Mouse (Mus musculus) stomach, postnatal 0 days (tissue): Measurements from ENCODE around the gene Upk3b. TPM values are rescaled to one million over a fixed set of nuclear protein-coding genes. Genes with fewer than 3 reads are reported as not detected.
A peak's percentile ranks its signal among the peaks of the same experiment; 100 is the strongest.

ENCODE experiments used
- ATAC-seq: fragments of 200-750 bp; cut with Nextera tagmentation; 2 replicates; pipeline ENCODE4 v1.8.0; 2017; ENCODE audit not compliant: low FRiP score, low TSS enrichment
- DNase-seq: peaks from one replicate; pipeline ENCODE4 v3.0.0-alpha.2; 2016; ENCODE audit warnings: low spot score
- H3K27ac ChIP-seq: fragments of 300-500 bp; sonication (generic); replicated peaks from 2 replicates; pipeline ENCODE4 v1.5.1; 2014; ENCODE audit warnings: mild to moderate bottlenecking, control low read depth
- H3K27me3 ChIP-seq: fragments of 300-500 bp; sonication (generic); 2 replicates; pipeline ENCODE4 v1.6.1; 2014; ENCODE audit warnings: low read length; ENCODE audit not compliant: control insufficient read depth, insufficient read depth
- H3K36me3 ChIP-seq: fragments of 300-500 bp; sonication (generic); 2 replicates; pipeline ENCODE4 v1.6.1; 2014; ENCODE audit warnings: low read length, mixed read lengths; ENCODE audit not compliant: control insufficient read depth, insufficient read depth
- H3K4me1 ChIP-seq: fragments of 300-500 bp; sonication (generic); replicated peaks from 2 replicates; pipeline ENCODE4 v1.6.1; 2014; ENCODE audit warnings: antibody characterized with exemption; ENCODE audit not compliant: control insufficient read depth, insufficient read depth
- H3K4me2 ChIP-seq: fragments of 300-500 bp; sonication (generic); replicated peaks from 2 replicates; pipeline ENCODE4 v1.6.1; 2014; ENCODE audit warnings: low read depth, mild to moderate bottlenecking, control low read depth, moderate library complexity
- H3K4me3 ChIP-seq: fragments of 300-500 bp; sonication (generic); 2 replicates; pipeline ENCODE4 v1.5.1; 2014; ENCODE audit warnings: low read depth, low read length, control low read depth
- H3K9ac ChIP-seq: fragments of 300-500 bp; sonication (generic); 2 replicates; pipeline ENCODE4 v1.6.1; 2014; ENCODE audit warnings: mild to moderate bottlenecking, low read length, control low read depth, mixed read lengths
- H3K9me3 ChIP-seq: fragments of 300-500 bp; sonication (generic); 2 replicates; pipeline ENCODE4 v1.6.1; 2016; ENCODE audit warnings: low read length; ENCODE audit not compliant: control insufficient read depth
- CTCF ChIP-seq: IDR thresholded peaks from 2 replicates; pipeline ENCODE4 v1.5.1; 2016; ENCODE audit warnings: antibody characterized with exemption, low read depth, mild to moderate bottlenecking, moderate library complexity
- EP300 ChIP-seq: optimal IDR thresholded peaks from 2 replicates; pipeline ENCODE3; 2016; ENCODE audit warnings: antibody characterized with exemption
- WGBS: fragments of 180-500 bp; shearing (Covaris S2); extraction: QIAGEN DNeasy Blood & Tissue Kit; methylation state at CpG from one replicate; pipeline ENCODE4 v1.1.7; 2014; 5-methylcytosine and 5-hydroxymethylcytosine counted together
- polyA plus RNA-seq: library from polyadenylated mRNA; unstranded; fragments of >200 nt; fragmentation: Nextera tagmentation; extraction: Ambion mirVana; gene quantifications from 2 replicates; pipeline ENCODE4 v1.2.1, GENCODE M21; 2015

Gene Upk3b
- polyA plus RNA-seq, 1 experiment from 2014 or later: 27.7 TPM

DNA sequence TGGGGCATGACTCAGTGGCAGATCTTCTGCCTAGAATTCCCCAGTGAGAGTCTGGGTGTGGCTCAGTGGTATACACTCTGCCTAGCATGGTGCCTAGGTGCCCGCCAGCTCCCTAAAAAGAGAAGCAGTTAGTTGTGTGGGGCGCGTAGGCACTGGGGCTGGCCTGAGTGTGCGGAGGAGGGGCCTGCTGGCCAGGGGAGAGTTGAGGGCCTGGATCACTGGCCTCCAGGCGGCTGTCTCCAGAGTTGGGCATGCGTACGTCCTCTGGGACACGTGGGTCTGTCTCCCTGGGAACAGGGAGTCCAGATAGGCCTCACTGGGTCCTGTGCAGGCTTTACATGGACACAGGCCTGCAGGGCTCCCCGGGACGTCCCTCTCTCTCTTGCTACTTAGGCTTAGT is 23.4 kb upstream of the Upk3b start:
- Histone ChIP-seq H3K4me3 (no peak overlapping the region), H3K27me3 (no peaks in the 10 kb centered on the region), H3K36me3 (peaks cover 2% of the 10 kb centered on the region; the same call in 1 of the 2 replicates), H3K9ac (no peak overlapping the region), H3K4me1 (no peaks in the 10 kb centered on the region; the same call in 1 of the 2 replicates), H3K9me3 (no peaks in the 10 kb centered on the region), H3K4me2 (no peak overlapping the region), H3K27ac (peak overlapping the region; percentile 95)
- ATAC-seq (no peak), DNase-seq (no peak)
- TF ChIP-seq EP300 (no peak), CTCF (no peak)
- 80% methylated on average over 10 of the region's 10 CpGs for WGBS

DNA sequence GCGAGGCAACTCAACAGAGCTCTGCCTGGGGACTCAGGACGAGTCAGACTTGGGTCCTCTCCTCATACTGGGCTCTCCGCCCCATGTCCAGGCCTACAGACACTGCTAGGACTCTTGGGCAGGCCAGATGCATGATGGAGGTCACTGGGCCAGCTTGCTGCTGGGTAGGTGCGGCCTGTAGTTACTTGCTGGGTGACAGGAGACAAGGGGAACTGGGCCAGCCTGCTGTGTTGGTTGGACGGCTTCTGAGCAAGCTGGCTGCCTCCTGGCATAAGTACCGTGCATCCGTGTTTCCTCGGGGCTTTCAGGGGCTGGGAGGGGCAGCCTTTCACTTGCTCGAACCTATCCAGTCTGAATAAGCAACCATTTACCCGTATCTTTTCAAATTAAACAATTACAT is 22.7 kb upstream of the Upk3b start:
- ATAC-seq (peak; percentile 63), DNase-seq (peak; percentile 71)
- no peaks in the 10 kb centered on the region; the same call in 1 of the 2 replicates for H3K4me1 ChIP-seq
- peak overlapping the region; percentile 95 for H3K27ac ChIP-seq
- no peak overlapping the region for H3K4me2 ChIP-seq
- H3K27me3 ChIP-seq: no peaks in the 10 kb centered on the region
- WGBS: 50% methylated on average over 10 of the region's 10 CpGs
- TF ChIP-seq EP300 (no peak), CTCF (no peak)
- no peaks in the 10 kb centered on the region for H3K9me3 ChIP-seq
- no peaks in the 10 kb centered on the region; the same call in 1 of the 2 replicates for H3K36me3 ChIP-seq
- no peak overlapping the region for H3K4me3 ChIP-seq
- no peak overlapping the region for H3K9ac ChIP-seq

DNA sequence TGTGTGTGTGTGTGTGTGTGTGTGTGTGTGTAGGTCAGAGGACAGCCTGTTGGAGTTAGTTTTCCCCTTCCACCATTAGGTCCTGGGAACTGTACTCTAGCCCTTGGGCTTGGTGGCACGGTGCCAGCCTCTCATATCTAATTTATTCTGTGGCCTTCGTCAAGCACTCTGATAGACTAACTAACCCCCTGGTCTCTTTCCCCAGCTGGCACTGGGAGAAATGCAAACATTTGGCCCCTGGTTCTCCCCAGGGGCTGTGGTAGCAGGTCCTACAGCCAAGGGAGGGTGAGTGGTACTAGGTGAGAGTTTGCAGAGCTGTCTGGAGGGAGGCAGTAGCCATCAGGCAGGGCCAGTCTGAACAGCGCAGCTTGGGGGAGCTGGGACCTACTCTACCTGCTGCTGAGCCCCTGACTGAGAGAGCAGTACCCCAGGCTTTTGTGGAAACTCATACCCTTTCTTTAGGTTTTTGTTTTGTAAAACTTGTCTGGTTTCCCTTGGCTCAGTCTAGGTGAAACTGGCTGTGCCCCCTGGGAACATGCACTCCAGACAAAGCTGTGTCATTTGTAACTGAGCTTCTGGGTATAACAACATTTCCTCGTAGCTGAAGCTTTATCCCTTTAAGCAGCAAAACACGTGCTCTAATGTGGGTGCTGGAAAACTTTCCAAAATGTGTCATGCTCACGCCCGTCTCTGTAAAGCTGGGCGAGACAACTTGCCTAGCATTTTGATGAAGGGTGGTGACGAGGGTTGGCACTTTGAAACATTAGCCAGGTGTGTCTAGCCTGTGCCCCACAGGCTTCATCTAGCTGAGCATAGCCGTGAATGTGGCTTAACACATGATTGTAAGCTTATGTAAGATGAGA is 22.1 kb upstream of the Upk3b start:
- no peak overlapping the region for H3K4me2 ChIP-seq
- peak overlapping the region; percentile 45; the same call in 1 of the 2 replicates for H3K9ac ChIP-seq
- no peak overlapping the region for H3K4me3 ChIP-seq
- TF ChIP-seq EP300 (no peak), CTCF (no peak)
- peak; percentile 82 for ATAC-seq
- peak overlapping the region; percentile 95 for H3K27ac ChIP-seq
- no peaks in the 10 kb centered on the region for H3K27me3 ChIP-seq
- DNase-seq: peak; percentile 79
- WGBS: 47% methylated on average over 10 of the region's 10 CpGs
- H3K4me1 ChIP-seq: no peaks in the 10 kb centered on the region; the same call in 1 of the 2 replicates
- H3K36me3 ChIP-seq: no peaks in the 10 kb centered on the region; the same call in 1 of the 2 replicates
- H3K9me3 ChIP-seq: no peaks in the 10 kb centered on the region

GRCm38 (mm10) chr5:136017262-136017661 is 21.0 kb upstream of the Upk3b start:
- TF ChIP-seq EP300: no peak
- TF ChIP-seq CTCF: no peak
- DNase-seq: no peak
- Histone ChIP-seq H3K9me3 (no peaks in the 10 kb centered on the region), H3K27me3 (no peaks in the 10 kb centered on the region), H3K36me3 (no peaks in the 10 kb centered on the region; the same call in 1 of the 2 replicates), H3K4me3 (no peak overlapping the region), H3K4me2 (no peak overlapping the region), H3K4me1 (no peaks in the 10 kb centered on the region; the same call in 1 of the 2 replicates), H3K9ac (no peak overlapping the region), H3K27ac (peak overlapping the region; percentile 95)
- 53% methylated on average over 6 of the region's 6 CpGs for WGBS
- no peak for ATAC-seq

DNA sequence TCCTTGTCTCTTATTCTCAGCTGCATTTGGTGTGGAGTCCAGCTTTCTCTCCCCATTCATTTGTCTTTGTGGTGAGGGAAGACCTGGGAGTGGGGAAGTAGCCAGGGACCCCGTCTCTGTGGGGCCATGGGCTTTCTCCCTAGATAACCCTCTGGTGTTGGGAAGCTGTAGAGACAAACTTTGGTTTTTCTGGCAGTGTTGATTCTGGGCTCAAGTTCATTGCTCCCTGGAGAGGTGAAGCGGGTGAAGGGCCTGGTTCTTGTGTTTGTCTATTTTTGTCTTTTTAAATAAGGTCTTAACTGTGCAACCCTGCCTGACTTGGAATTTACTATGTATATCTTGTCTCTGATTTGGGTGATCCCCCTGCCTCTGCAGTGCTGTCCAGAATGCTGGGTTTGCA is 19.6 kb upstream of the Upk3b start:
- 62% methylated on average over 2 of the region's 2 CpGs for WGBS
- no peaks in the 10 kb centered on the region for H3K36me3 ChIP-seq
- no peaks in the 10 kb centered on the region; the same call in 1 of the 2 replicates for H3K4me1 ChIP-seq
- no peak overlapping the region for H3K4me3 ChIP-seq
- DNase-seq (no peak), ATAC-seq (no peak)
- no peak for TF ChIP-seq EP300
- TF ChIP-seq CTCF: no peak
- no peak overlapping the region for H3K4me2 ChIP-seq
- H3K27ac ChIP-seq: no peak overlapping the region
- no peak overlapping the region for H3K9ac ChIP-seq
- no peaks in the 10 kb centered on the region for H3K9me3 ChIP-seq
- H3K27me3 ChIP-seq: no peaks in the 10 kb centered on the region

GRCm38 (mm10) chr5:136019907-136020306 is 18.4 kb upstream of the Upk3b start:
- H3K27ac ChIP-seq: peak overlapping the region; percentile 45; the same call in 1 of the 2 replicates
- 28% methylated on average over 1 of the region's 1 CpGs for WGBS
- H3K4me2 ChIP-seq: no peak overlapping the region
- TF ChIP-seq CTCF (no peak), EP300 (no peak)
- H3K4me3 ChIP-seq: no peak overlapping the region
- H3K36me3 ChIP-seq: no peaks in the 10 kb centered on the region
- no peaks in the 10 kb centered on the region; the same call in 1 of the 2 replicates for H3K4me1 ChIP-seq
- no peaks in the 10 kb centered on the region for H3K27me3 ChIP-seq
- H3K9ac ChIP-seq: no peak overlapping the region
- DNase-seq (no peak), ATAC-seq (0 out of 2 replicates have a peak, but pooled peaks have one; percentile 4)
- H3K9me3 ChIP-seq: no peaks in the 10 kb centered on the region
